Mouse (Mus musculus) kidney, postnatal 36 days (tissue): ENCODE measurements around the gene Ehmt2.
A peak's percentile ranks its signal among the peaks of the same experiment; 100 is the strongest.
"Not testable (repeated sequence)": the region's sequence is repeated elsewhere in the genome, so short reads cannot be mapped to it uniquely, and the experiment has no call there.

ENCODE experiments used
- DNase-seq, 2 experiments: peaks; one replicate each; pipeline ENCODE4 v3.0.0; 2021 to 2022; ENCODE audit warnings: mixed read lengths in 2 of 2

Gene Ehmt2

DNA sequence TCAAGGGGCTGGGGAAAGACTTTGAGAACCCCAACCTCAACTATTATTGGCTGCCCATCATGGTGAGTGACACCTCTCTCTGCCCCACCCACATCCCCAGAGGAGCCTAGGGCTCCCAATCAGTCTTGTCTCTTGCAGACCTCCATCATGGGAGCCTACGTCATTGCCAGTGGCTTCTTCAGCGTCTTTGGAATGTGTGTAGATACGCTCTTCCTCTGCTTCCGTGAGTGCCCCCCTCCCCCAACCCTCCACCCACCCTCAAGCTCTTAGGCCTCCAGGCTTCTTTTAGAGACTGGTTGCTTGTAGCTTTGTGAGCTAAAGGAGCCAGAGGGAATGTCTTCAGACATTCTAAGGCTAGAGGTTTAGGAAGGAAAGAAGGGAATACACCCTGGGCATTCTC is 30.6 kb downstream of the Ehmt2 start:
- no peak for DNase-seq

DNA sequence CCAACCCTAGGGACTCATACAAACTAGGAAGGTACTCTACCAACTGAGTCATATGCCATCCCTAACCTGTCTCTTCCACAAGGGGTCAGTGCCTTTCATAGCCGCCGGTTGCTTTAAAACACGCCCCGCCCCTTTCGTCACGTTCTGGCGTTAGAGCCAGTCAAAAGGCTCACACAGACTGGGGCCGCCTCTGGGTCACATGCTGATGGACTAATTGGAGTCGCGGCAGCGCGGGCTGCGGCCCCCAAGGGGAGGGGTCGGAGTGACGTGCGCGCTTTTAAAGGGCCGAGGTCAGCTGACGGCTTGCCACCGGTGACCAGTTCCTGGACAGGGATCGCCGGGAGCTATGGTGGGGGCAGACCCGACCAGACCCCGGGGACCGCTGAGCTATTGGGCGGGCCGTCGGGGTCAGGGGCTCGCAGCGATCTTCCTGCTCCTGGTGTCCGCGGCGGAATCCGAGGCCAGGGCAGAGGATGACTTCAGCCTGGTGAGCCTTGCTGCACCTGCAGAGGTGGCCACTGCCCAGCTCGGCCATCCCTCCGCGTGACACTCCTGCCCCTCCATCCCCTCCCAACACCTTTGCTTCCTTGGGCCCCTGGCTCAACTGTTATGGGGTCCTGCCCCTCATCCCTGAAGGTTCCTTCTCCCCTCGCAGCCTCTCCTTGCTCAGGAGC is 32.9 kb downstream of the Ehmt2 start, which contains the start of gene Neu1:
TSS of gene Neu1 (plus strand) at position 193 of the 674 bp plus-strand sequence.
- peak; percentile 100 for DNase-seq

DNA sequence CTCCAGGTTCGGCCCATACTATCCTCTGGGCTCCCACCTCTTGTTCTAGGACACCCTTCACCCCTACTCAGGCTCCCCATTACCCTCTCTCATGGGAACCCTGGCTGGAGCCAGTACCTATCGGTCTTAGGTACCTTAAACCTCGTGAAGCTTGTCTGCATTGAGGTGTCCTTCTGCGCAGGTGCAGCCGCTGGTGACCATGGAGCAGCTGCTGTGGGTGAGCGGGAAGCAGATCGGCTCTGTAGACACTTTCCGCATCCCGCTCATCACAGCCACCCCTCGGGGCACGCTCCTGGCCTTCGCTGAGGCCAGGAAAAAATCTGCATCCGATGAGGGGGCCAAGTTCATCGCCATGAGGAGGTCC is 33.4 kb downstream of the Ehmt2 start:
- DNase-seq: peak in 1 of 2 experiments; percentile 56

DNA sequence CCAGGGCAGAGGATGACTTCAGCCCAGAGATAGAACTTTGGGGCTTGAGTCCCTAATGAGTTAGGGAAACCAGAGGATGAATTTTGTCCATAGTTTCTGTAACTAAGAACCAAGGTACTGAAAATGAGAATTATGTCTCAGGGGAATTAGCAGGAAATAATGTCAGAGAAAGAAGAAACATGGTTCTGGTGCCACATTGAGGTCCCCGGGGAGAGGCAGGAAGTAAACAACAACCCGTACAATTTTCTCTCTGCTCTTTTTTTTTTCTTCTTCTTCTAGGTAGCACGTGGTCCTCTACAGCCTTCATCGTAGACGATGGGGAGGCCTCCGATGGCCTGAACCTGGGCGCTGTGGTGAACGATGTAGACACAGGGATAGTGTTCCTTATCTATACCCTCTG is 34.0 kb downstream of the Ehmt2 start:
- DNase-seq: no peak

DNA sequence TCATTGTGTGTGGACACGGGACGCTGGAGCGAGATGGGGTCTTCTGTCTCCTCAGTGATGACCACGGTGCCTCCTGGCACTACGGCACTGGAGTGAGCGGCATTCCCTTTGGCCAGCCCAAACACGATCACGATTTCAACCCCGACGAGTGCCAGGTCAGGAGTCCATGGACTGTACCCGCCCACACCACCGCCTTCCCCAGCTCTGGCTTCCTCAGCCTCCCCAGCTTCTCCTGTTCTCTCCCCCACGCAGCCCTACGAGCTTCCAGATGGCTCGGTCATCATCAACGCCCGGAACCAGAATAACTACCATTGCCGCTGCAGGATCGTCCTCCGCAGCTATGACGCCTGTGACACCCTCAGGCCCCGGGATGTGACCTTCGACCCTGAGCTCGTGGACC is 35.8 kb downstream of the Ehmt2 start:
- peak; percentile 79 to 80 for DNase-seq

DNA sequence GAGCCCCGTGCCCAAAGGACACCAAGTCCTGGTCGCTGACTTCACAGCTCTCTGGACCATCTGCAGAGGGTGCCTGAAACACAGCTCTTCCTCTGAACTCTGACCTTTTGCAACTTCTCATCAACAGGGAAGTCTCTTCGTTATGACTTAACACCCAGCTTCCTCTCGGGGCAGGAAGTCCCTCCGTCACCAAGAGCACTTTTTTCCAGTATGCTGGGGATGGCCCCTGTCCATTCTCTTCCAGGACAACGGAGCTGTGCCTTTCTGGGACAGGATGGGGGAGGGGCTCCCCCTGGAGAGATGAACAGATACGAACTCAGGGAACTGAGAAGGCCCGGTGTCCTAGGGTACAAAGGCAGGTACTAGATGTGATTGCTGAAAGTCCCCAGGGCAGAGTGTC is 36.6 kb downstream of the Ehmt2 start:
- DNase-seq: peak; percentile 56 to 72

DNA sequence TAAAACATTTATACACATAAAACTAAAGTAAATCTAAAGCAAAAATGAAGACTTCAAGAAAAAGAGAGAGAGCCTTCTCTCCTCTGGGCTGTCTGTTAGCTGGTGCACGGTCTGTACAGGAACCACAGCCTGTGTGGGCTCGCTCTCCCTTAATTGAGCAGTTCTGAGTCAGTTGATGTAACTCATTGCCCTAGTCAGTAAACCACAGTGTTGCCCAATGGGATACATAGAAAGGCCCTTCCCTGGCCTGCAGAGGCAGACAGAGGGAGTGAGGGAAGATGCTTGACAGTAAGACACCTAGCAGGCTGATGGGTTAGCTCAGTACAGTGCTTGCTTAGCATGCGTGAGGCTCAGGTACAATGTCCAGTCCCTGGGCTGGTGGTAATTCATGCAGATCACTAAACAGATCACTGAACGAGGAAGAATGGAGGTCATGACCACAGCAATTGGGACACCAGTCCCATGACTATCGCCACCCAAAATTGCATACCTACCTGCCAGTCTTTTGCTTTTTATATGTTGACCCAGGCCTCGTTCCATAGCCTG is 39.8 kb downstream of the Ehmt2 start:
- DNase-seq: peak; percentile 70 to 79

DNA sequence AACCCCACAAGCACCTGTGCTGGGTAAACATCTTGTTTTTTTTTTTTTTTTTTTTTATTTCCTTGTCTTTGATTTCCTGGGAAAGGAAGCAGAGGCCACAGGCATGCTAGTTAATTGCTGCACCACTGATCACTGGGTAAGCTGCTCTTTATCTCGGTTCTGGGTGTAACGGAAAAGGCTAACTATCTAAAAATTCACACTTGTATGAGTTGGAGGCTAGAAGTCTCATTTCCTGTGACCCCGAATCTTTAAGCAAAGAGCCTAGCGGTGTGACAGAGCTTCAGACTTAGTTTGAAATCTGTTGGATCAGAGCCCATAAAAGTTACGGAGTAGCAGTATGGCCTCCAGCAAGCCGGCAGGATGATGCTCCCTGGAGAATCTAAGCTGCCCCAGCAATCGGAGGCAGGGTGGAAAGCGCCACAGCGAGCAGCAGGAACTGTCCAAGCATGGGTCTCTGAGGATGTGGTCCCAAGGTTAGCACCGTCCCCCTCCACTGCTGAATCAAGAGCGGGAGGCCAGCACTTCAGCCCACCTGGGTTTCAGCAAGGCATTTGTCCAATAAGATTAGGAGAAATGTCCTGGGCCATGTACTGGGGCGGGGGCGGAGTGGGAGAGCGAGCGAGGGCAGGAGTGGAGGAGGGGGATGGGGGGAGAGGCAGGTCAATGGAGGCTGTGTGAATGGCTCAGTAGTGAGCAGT is 43.2 kb downstream of the Ehmt2 start:
- DNase-seq: peak in 1 of 2 experiments; percentile 49

DNA sequence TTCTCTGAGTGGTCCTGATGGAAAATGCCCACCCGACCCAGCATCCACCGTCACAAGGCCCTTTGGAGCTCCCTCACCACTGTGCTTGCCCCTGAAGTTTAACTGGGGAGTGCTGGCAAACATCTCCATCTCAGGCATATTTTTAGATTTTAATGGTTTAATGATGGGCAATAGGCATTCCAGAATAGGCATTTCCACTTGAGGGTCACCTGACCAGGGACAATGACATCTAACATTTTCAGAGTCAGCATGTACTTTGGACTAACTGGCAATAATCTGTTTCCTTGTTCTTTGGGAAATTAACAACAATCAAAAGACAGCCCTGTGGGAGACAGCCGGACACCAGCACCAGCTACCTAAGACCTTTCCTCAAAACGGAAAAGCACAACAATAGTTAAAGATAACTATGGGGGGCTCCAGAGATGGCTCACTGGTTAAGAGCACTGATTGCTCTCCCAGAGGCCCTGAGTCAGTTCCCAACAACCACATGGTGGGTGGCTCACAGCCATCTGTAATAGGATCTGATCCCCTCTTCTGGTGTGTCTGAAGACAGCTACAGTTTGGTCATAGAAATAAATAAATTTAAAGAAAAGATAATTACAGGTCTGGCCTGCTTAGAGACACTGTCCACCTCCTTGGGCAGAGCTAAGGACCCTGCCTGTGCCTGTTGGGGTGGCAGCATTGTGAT is 45.0 kb downstream of the Ehmt2 start:
- peak; percentile 48 to 71 for DNase-seq

DNA sequence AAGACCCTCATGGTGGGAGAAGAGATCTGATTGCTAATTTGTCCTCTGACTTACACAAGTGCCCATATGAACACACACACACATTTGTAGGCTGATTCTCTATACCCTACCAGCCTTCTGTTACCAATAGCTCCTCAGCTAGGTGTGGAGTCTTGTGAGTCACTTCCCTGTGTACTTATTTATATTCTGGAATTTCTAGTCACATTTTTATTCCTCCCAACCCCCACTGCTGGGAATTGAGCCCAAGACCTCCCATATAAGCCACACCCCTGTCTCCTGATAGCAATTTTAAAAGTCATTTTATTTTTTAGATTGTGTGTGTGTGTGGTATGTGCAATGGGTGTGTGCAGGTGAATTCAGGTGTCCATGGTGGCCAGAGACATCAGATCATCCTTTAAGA is 46.1 kb downstream of the Ehmt2 start:
- DNase-seq: peak; percentile 60 to 65

DNA sequence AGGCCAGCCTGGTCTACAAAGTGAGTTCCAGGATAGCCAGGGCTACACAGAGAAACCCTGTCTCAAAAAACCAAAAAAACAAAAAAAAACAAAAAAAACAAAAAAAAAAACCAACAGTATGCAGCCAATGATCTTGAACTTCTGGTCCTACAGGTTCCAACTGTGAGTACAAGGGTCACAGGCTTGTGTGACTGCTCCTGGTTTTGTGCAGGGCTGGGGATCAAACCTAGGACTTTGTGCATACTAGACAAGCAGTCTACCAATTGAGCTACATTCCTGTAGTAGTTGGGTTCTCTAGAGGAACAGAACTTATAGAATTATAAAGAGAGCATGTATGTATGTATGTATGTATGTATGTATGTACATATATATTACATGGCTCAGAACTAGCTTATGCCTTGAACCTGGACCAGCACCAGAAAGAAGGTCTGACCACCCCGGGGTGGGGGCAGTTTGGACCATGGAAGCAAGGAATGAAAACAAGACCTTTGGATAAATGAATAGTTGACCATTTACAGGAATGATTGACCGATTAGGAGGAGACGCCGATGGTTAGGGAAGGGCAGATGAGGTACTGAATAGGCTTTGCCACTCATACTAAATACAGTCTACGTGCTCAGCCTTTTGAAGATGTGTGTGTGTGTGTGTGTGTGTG is 48.3 kb downstream of the Ehmt2 start:
- DNase-seq: peak; percentile 73 to 78

DNA sequence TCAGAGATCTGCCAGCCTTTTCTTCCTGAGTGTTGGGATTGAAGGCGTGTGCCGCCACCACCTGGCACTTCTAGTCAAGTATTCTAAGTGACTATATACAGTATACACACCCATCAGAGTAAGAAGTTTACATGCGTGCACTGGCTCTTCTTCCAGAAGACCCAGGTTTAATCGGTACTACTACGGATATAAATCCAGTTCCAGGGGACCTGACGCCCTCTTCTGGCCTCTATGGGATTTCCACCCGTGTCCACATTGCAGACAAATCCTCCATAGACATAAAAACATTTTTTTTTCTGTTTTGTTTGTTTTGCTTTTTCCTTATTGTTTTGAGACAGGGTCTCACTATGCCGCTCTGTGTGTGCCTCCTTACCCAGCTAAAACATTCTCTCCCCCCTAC is 49.3 kb downstream of the Ehmt2 start:
- DNase-seq: peak; percentile 77

DNA sequence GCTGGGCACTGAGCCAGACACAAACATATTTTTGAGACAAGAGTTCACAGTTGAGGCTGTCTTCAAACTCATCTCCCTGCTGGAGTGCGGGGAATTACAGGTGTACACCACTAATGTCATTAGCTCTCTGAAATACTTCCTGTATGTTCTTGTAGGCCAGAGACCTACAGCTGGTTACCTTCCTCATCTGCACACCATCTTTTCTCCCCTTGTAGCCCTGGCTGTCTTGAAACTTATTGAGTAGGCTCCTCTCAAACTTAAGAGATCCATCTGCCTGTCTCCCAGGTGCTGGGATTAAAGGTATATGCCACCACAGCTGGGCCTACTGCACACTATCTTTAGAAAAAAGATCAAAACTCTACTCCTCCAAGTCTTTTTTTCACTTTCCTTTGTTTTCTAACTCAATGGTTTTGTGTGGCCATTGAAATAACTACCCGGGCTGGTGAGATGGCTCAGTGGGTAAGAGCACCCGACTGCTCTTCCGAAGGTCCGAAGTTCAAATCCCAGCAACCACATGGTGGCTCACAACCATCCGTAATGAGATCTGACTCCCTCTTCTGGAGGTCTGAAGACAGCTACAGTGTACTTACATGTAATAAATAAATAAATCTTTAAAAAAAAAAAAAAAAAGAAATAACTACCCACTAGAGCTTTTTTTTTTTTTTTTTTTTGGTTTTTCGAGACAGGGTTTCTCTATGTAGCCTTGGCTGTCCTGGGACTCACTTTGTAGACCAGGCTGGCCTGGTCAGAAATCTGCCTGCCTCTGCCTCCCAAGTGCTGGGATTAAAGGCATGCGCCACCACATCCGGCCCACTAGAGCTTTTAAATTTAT is 50.7 kb downstream of the Ehmt2 start:
- DNase-seq: not testable (repeated sequence)

DNA sequence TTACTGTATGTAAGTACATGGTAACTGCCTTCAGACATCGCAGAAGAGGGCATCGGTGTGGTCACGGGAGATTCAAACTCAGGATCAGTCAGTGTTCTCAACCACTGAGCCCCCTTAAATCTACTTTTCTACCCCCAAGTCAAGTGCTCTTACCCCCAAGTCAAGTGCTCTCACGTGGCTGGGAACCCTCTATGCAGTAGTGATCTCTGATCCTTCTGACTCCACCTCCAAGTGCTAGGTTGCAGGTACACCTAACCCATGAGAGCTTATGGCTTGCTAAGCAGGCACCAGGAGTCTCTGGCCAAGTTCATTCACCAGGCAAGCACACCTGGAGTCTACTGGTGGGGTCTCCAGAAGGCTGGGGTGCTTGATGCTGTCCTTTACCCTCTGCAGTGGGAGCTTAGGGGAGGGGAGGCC is 51.3 kb downstream of the Ehmt2 start:
- no peak for DNase-seq

DNA sequence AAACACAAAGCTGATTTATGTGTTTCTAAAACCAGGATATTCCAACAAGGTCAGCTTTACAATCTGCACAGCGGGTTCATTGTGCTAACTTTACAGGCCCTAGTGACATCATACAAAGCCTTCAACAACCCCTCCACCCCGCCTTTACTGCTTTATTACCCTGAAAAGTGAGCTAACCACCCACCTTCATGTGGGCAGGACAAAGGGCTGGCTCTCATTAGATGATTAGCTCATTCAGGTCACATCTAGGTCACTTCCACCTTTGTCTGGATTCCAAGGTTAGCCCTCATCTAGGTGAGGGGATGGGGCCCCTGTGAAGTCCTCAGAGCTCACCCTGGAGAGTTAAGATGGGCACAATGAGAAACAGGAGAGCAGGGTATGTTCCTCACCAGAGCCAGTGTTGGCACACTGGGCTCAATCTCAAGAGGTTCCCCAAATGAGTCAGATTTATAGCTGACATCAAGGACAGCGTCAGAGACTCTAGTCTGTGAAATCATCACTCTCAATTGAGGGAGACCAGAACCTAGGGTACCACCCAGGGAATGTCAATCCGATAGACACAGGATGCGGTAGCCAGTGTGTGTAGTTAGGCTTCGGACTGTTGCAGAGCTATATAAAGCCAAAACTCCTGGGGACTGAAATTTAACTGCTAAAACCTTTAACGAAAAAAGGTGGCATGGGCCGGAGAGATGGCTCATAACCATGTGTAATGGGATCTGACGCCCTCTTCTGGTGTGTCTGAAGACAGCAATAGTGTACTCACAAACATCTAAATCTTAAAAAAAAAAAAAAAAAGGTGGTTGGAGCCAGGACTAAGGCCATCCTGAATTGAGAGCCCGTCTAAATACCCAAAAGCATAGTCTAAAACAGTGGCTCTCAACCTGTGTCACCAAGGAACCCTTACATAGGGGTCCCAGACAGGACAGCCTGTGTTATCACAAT is 52.5 kb downstream of the Ehmt2 start:
- no peak for DNase-seq

DNA sequence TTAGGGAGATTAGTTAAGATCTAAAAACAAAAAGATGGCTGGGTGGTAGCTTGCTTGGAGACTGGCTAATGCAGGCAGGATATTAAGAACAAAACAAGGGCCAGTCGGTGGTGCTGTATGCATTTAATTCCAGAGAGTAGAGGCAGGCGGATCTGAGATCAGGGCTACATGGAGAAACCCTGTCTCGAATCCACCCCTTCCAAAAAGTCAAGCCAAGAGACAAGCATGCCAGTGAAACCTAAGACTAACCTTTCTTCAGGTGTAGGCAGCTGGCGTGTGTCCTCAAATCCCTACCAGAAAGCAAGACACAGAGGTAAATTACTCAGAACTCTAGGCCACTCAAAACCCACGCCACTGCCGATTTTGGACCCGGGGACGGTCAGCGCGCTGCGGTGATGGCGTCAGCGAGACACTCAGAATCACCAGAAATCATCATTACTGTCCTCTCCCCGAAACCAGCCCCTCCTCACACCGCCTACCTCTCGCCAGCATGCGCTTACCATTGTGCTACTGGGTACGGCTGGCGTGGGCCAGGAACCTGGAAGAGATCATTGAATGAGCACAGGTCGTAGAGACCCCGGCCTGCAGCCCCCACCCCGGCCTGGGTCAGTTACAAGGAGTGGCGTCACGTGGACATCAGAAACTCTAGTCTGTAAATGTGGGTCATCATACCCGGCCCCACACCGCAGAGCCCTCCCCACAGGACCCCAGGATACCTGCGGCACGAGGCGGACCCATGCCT is 53.5 kb downstream of the Ehmt2 start:
- no peak for DNase-seq

DNA sequence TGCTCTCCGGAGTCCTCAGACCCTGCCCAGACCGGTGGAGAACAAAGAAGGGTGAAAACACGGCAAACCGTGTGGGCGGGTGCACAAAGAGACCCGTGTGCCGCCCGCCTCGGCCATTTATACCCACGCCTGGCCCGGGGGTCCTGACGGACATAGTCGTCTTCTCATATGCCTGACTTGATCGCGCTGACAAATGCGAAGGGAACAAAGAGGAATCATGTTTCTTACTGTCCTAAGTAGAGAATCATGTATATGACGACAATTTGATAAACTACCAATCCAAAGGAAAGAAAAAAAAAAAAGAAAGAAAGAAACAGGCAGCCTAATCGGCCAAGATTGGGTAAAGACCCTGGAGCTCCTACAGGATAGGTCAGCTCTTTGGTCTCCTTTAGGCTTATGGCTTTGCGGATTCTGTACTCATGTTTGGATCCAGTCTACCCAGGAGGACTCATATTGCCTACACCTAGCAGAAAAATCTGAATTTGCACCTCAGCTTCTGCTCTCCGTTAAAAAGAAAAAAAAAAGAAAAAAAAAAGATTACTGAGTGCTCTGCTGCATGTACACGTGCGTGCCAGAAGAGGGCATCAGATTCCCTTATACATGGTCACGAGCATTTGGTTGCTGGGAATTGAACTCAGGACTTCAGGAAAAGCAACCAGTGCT is 54.2 kb downstream of the Ehmt2 start:
- peak; percentile 66 to 84 for DNase-seq

DNA sequence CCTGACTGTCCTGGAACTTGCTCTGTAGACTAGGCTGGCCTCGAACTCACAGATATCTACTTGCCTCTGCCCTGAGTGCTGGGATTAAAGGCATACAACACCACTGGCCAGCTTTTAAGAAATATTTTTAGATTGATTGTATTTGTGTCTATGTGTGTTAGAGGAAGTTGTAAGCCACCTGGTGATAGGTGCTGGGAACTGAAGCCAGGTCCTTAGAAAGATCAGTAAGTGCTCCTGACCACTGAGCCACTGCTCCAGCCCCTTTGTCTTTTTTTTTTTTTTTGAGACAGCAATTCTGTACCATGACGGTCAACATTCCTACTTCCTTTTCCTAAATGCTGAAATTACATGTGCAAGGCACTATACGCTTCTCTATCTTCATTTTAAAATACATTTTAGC is 55.0 kb downstream of the Ehmt2 start:
- no peak for DNase-seq

DNA sequence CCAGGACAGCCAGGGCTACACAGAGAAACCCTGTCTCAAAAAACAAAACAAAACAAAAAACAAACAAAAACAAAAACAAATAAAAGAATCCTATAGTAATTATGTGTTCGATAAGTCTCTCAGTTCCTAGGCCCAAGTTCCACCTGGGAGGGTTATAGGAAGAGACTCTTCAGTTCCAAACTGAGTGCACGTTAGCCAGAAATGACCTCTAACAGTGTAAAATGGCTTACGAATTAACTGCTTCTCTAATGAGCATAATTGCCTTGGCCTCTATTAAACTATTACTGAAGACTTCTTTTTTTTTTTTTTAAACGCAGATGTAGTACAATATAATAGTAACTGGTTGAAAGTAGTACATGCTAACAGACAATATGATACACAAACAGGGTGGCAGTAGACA is 55.6 kb downstream of the Ehmt2 start:
- peak in 1 of 2 experiments; percentile 57 for DNase-seq

DNA sequence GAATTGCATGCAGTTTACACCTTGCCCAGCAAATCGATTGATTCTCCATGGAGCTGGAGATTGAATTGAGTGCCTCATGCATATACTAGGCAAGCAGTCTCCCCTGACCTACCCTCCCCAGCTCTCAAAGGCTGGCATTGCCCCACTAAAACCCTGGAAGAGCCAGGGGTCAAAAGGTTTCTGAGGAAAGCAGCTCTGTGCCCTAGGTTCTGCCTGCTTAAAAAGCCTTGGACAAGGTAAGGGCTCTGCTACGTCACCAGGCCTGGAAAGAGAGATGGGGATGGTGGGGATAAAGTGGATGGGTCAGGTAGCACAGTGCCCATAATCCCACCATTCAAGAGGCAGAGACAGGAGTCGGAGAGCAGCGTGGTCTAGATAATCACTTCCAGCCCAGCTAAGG is 56.6 kb downstream of the Ehmt2 start:
- no peak for DNase-seq
